ENCODE assay signal across 27 mouse cellular contexts in genomic region chr1:191000686-191001085, GRCm38 (mm10). TPM values are rescaled to one million over a fixed set of nuclear protein-coding genes. Genes with fewer than 3 reads are reported as not detected.
DNase-seq lines count a peak whose midpoint lies in the region; ATAC-seq lines count a peak whose summit lies in the region.
"Had no signal": no experiment of that assay in that cellular context is flagged by ENCODE, and none has a peak within 500 bp of the region (broad histone marks: within the 10 kb centered on the region; RNA-seq: fewer than 3 reads in every experiment).

No protein-coding gene starts in this region.

- H3K27ac ChIP-seq in forebrain, embryonic 14.5 days (ENCODE audit: low read depth, low read length) = no peak overlapping the region
- H3K27ac ChIP-seq in forebrain, embryonic 11.5 days (ENCODE audit: low read depth, low read length) = no peak overlapping the region
- H3K27ac ChIP-seq in midbrain, embryonic 14.5 days (replicated peaks; ENCODE audit: low read depth, low read length) = no peak overlapping the region
- no peak overlapping the region for H3K27ac ChIP-seq in midbrain, embryonic 15.5 days
- no peak overlapping the region for H3K27ac ChIP-seq in embryonic facial prominence, embryonic 10.5 days (replicated peaks)
- no peak overlapping the region for H3K27ac ChIP-seq in forebrain, embryonic 16.5 days (ENCODE audit: low read length)
- H3K27ac ChIP-seq: left cerebral cortex, adult 2 months; limb, embryonic 10.5 days; liver, embryonic 15.5 days; lung, embryonic 15.5 days; neural tube, embryonic 15.5 days; stomach, postnatal 0 days had no signal

- ATAC-seq in forebrain, embryonic 14.5 days = no peak
- ATAC-seq in forebrain, embryonic 11.5 days (replicated peaks; ENCODE audit: low FRiP score) = no peak
- ATAC-seq in midbrain, embryonic 14.5 days (ENCODE audit: low FRiP score, low TSS enrichment) = no peak
- ATAC-seq in midbrain, embryonic 15.5 days (replicated peaks) = no peak
- ATAC-seq in forebrain, embryonic 16.5 days = no peak
- ATAC-seq: activated CD4-positive, CD25-positive, alpha-beta regulatory T cell, adult 4 months had no signal

- DNase-seq in forebrain, embryonic 14.5 days (ENCODE audit: low spot score) = peak; percentile 53
- no peak for DNase-seq in forebrain, embryonic 11.5 days (ENCODE audit: low spot score)
- peak; percentile 25 for DNase-seq in midbrain, embryonic 14.5 days
- DNase-seq in cerebellum, postnatal 10 days = peak; percentile 81 to 83
- peak; percentile 5 for DNase-seq in embryonic facial prominence, embryonic 10.5 days (ENCODE audit: low spot score)
- DNase-seq: adrenal gland, adult 8-10 months; gastrocnemius, postnatal 36 days; kidney, adult 18-20 months; kidney, postnatal 4 days; layer of hippocampus, adult 9-11 months; liver; lung, postnatal 4 days; thymus, adult 2 months; thymus, postnatal 4 days had no signal

- peaks cover 9% of the 10 kb centered on the region; the same call in 1 of the 2 replicates for H3K36me3 ChIP-seq in forebrain, embryonic 14.5 days (ENCODE audit: control insufficient read depth, insufficient read depth, low read length)
- no peaks in the 10 kb centered on the region for H3K36me3 ChIP-seq in forebrain, embryonic 11.5 days (ENCODE audit: control insufficient read depth, insufficient read depth, low read length)
- peaks cover 12% of the 10 kb centered on the region; the same call in 1 of the 2 replicates for H3K36me3 ChIP-seq in midbrain, embryonic 14.5 days (ENCODE audit: control insufficient read depth, insufficient read depth, low read length)
- H3K36me3 ChIP-seq in midbrain, embryonic 15.5 days (replicated peaks) = peaks cover 7% of the 10 kb centered on the region; the same call in 1 of the 2 replicates
- H3K36me3 ChIP-seq in embryonic facial prominence, embryonic 10.5 days (replicated peaks) = peaks cover 16% of the 10 kb centered on the region
- peaks cover 4% of the 10 kb centered on the region; the same call in 1 of the 2 replicates for H3K36me3 ChIP-seq in forebrain, embryonic 16.5 days (ENCODE audit: control insufficient read depth, insufficient read depth)

- WGBS in forebrain, embryonic 14.5 days = 64% methylated on average over 3 of the region's 3 CpGs
- WGBS in forebrain, embryonic 11.5 days = 88% methylated on average over 3 of the region's 3 CpGs
- WGBS in midbrain, embryonic 14.5 days = 82% methylated on average over 3 of the region's 3 CpGs
- 83% methylated on average over 3 of the region's 3 CpGs for WGBS in midbrain, embryonic 15.5 days
- 86% methylated on average over 3 of the region's 3 CpGs for WGBS in embryonic facial prominence, embryonic 10.5 days
- WGBS in forebrain, embryonic 16.5 days = 56% methylated on average over 3 of the region's 3 CpGs

- no peaks in the 10 kb centered on the region for H3K9me3 ChIP-seq in forebrain, embryonic 14.5 days (replicated peaks; ENCODE audit: control insufficient read depth, low read length)
- no peaks in the 10 kb centered on the region; the same call in 1 of the 2 replicates for H3K9me3 ChIP-seq in forebrain, embryonic 11.5 days (ENCODE audit: control insufficient read depth, low read length)
- H3K9me3 ChIP-seq in midbrain, embryonic 14.5 days (ENCODE audit: control insufficient read depth, low read length) = peaks cover 7% of the 10 kb centered on the region; the same call in 1 of the 2 replicates
- H3K9me3 ChIP-seq in midbrain, embryonic 15.5 days = peaks cover 5% of the 10 kb centered on the region; the same call in 1 of the 2 replicates
- peaks cover 4% of the 10 kb centered on the region; the same call in 1 of the 2 replicates for H3K9me3 ChIP-seq in embryonic facial prominence, embryonic 10.5 days
- H3K9me3 ChIP-seq in forebrain, embryonic 16.5 days (ENCODE audit: control insufficient read depth, low read length) = peaks cover 6% of the 10 kb centered on the region
- H3K9me3 ChIP-seq: limb, embryonic 10.5 days; liver, embryonic 15.5 days; neural tube, embryonic 15.5 days had no signal

- H3K9ac ChIP-seq in forebrain, embryonic 14.5 days (ENCODE audit: low read length) = no peak overlapping the region
- H3K9ac ChIP-seq in forebrain, embryonic 11.5 days (ENCODE audit: low read length) = no peak overlapping the region
- no peak overlapping the region for H3K9ac ChIP-seq in midbrain, embryonic 14.5 days (replicated peaks; ENCODE audit: low read length)
- no peak overlapping the region for H3K9ac ChIP-seq in midbrain, embryonic 15.5 days
- no peak overlapping the region for H3K9ac ChIP-seq in forebrain, embryonic 16.5 days (replicated peaks; ENCODE audit: low read depth, low read length)
- H3K9ac ChIP-seq: liver, embryonic 15.5 days; lung, embryonic 15.5 days; neural tube, embryonic 15.5 days had no signal

- H3K4me1 ChIP-seq in forebrain, embryonic 14.5 days (ENCODE audit: control insufficient read depth, insufficient read depth, low read length) = no peaks in the 10 kb centered on the region
- H3K4me1 ChIP-seq in forebrain, embryonic 11.5 days (replicated peaks; ENCODE audit: control insufficient read depth, insufficient read depth, low read length) = no peaks in the 10 kb centered on the region
- no peaks in the 10 kb centered on the region for H3K4me1 ChIP-seq in midbrain, embryonic 14.5 days (ENCODE audit: control insufficient read depth, insufficient read depth, low read length)
- no peaks in the 10 kb centered on the region for H3K4me1 ChIP-seq in midbrain, embryonic 15.5 days
- H3K4me1 ChIP-seq in embryonic facial prominence, embryonic 10.5 days = 0 out of 2 replicates have a peak, but pooled peaks cover under 1% of the 10 kb centered on the region
- H3K4me1 ChIP-seq in forebrain, embryonic 16.5 days (replicated peaks; ENCODE audit: control insufficient read depth, insufficient read depth, low read length) = 0 out of 2 replicates have a peak, but pooled peaks cover under 1% of the 10 kb centered on the region
- H3K4me1 ChIP-seq: limb, embryonic 10.5 days; liver, embryonic 15.5 days; lung, embryonic 15.5 days; neural tube, embryonic 15.5 days had no signal

- no peaks in the 10 kb centered on the region for H3K27me3 ChIP-seq in forebrain, embryonic 14.5 days (replicated peaks; ENCODE audit: control insufficient read depth, insufficient read depth, low read length)
- H3K27me3 ChIP-seq in forebrain, embryonic 11.5 days (ENCODE audit: control insufficient read depth, insufficient read depth, low read length) = no peaks in the 10 kb centered on the region
- no peaks in the 10 kb centered on the region for H3K27me3 ChIP-seq in midbrain, embryonic 14.5 days (ENCODE audit: control insufficient read depth, insufficient read depth, low read length)
- H3K27me3 ChIP-seq in midbrain, embryonic 15.5 days (replicated peaks) = no peaks in the 10 kb centered on the region
- no peaks in the 10 kb centered on the region for H3K27me3 ChIP-seq in embryonic facial prominence, embryonic 10.5 days (replicated peaks; ENCODE audit: low read depth, poor library complexity, severe bottlenecking)
- no peaks in the 10 kb centered on the region for H3K27me3 ChIP-seq in forebrain, embryonic 16.5 days (replicated peaks; ENCODE audit: control insufficient read depth, insufficient read depth, low read length)
- H3K27me3 ChIP-seq: liver, embryonic 15.5 days; lung, embryonic 15.5 days; neural tube, embryonic 15.5 days had no signal

- H3K4me3 ChIP-seq in forebrain, embryonic 14.5 days (ENCODE audit: low read depth, low read length) = no peak overlapping the region
- no peak overlapping the region for H3K4me3 ChIP-seq in forebrain, embryonic 11.5 days (ENCODE audit: low read depth, low read length)
- no peak overlapping the region for H3K4me3 ChIP-seq in midbrain, embryonic 14.5 days (replicated peaks; ENCODE audit: low read depth, low read length)
- no peak overlapping the region for H3K4me3 ChIP-seq in midbrain, embryonic 15.5 days
- no peak overlapping the region for H3K4me3 ChIP-seq in embryonic facial prominence, embryonic 10.5 days
- H3K4me3 ChIP-seq in forebrain, embryonic 16.5 days (replicated peaks; ENCODE audit: low read length) = no peak overlapping the region
- H3K4me3 ChIP-seq: left cerebral cortex, adult 2 months; limb, embryonic 10.5 days; liver, embryonic 15.5 days; lung, embryonic 15.5 days; neural tube, embryonic 15.5 days had no signal

- no peak overlapping the region for H3K4me2 ChIP-seq in forebrain, embryonic 14.5 days (ENCODE audit: low read length)
- H3K4me2 ChIP-seq in forebrain, embryonic 11.5 days (ENCODE audit: low read depth, low read length, severe bottlenecking) = no peak overlapping the region
- H3K4me2 ChIP-seq in midbrain, embryonic 14.5 days (ENCODE audit: low read length) = no peak overlapping the region
- no peak overlapping the region for H3K4me2 ChIP-seq in midbrain, embryonic 15.5 days
- no peak overlapping the region for H3K4me2 ChIP-seq in forebrain, embryonic 16.5 days (ENCODE audit: low read length)
- H3K4me2 ChIP-seq: liver, embryonic 15.5 days; lung, embryonic 15.5 days; neural tube, embryonic 15.5 days had no signal

RNA-seq across cellular contexts. Expression of gene Vash2, which starts 21.6 kb away (rescaled TPM):
- 77.3 and 98.6 TPM in 2 replicates for polyA plus RNA-seq in forebrain, embryonic 14.5 days (2014; fragmentation: Nextera tagmentation; extraction: Ambion mirVana)
- 53.2 and 54.0 TPM in 2 replicates for polyA plus RNA-seq in forebrain, embryonic 11.5 days (2014; fragmentation: Nextera tagmentation; extraction: Ambion mirVana)
- polyA plus RNA-seq in midbrain, embryonic 14.5 days (2014; fragmentation: Nextera tagmentation; extraction: Ambion mirVana) = 82.8 and 102 TPM in 2 replicates
- 78.1 and 85.0 TPM in 2 replicates for polyA plus RNA-seq in midbrain, embryonic 15.5 days (2015; fragmentation: Nextera tagmentation; extraction: Ambion mirVana)
- 52.7 and 56.7 TPM in 2 replicates for polyA plus RNA-seq in embryonic facial prominence, embryonic 10.5 days (2016; fragmentation: Nextera tagmentation; extraction: Ambion mirVana)
- 99.9 and 109 TPM in 2 replicates for polyA plus RNA-seq in forebrain, embryonic 16.5 days (2015; fragmentation: Nextera tagmentation; extraction: Ambion mirVana)

RNA-seq across cellular contexts. Expression of gene Flvcr1, which starts 25.3 kb away (rescaled TPM):
- polyA plus RNA-seq in forebrain, embryonic 14.5 days (2014; fragmentation: Nextera tagmentation; extraction: Ambion mirVana) = 6.0 and 8.4 TPM in 2 replicates
- 12.3 and 14.0 TPM in 2 replicates for polyA plus RNA-seq in forebrain, embryonic 11.5 days (2014; fragmentation: Nextera tagmentation; extraction: Ambion mirVana)
- 10.0 and 12.1 TPM in 2 replicates for polyA plus RNA-seq in midbrain, embryonic 14.5 days (2014; fragmentation: Nextera tagmentation; extraction: Ambion mirVana)
- polyA plus RNA-seq in midbrain, embryonic 15.5 days (2015; fragmentation: Nextera tagmentation; extraction: Ambion mirVana) = 8.6 and 8.7 TPM in 2 replicates
- polyA plus RNA-seq in embryonic facial prominence, embryonic 10.5 days (2016; fragmentation: Nextera tagmentation; extraction: Ambion mirVana) = 6.9 and 7.4 TPM in 2 replicates
- 7.2 and 8.8 TPM in 2 replicates for polyA plus RNA-seq in forebrain, embryonic 16.5 days (2015; fragmentation: Nextera tagmentation; extraction: Ambion mirVana)

RNA-seq across cellular contexts. Expression of gene Spata45, which starts 35.8 kb away (rescaled TPM):
- polyA plus RNA-seq in forebrain, embryonic 14.5 days (2014; fragmentation: Nextera tagmentation; extraction: Ambion mirVana) = not detected in 2 replicates
- not detected in 2 replicates for polyA plus RNA-seq in forebrain, embryonic 11.5 days (2014; fragmentation: Nextera tagmentation; extraction: Ambion mirVana)
- polyA plus RNA-seq in midbrain, embryonic 14.5 days (2014; fragmentation: Nextera tagmentation; extraction: Ambion mirVana) = not detected in 2 replicates
- not detected in 2 replicates for polyA plus RNA-seq in midbrain, embryonic 15.5 days (2015; fragmentation: Nextera tagmentation; extraction: Ambion mirVana)
- not detected in 2 replicates for polyA plus RNA-seq in embryonic facial prominence, embryonic 10.5 days (2016; fragmentation: Nextera tagmentation; extraction: Ambion mirVana)
- polyA plus RNA-seq in forebrain, embryonic 16.5 days (2015; fragmentation: Nextera tagmentation; extraction: Ambion mirVana) = not detected in 2 replicates
- polyA plus RNA-seq: activated CD4-positive, CD25-positive, alpha-beta regulatory T cell, adult 4 months; C2C12; heart, postnatal 0 days; hindbrain, embryonic 11.5 days; kidney, embryonic 16.5 days; limb, embryonic 10.5 days; liver, embryonic 15.5 days; lung, embryonic 15.5 days; neural tube, embryonic 15.5 days; stomach, postnatal 0 days; thymus, adult 2 months had no signal
